Mouse (Mus musculus) heart, adult 2 months (tissue): ENCODE results near the gene Gm17359. TPM values are rescaled to one million over a fixed set of nuclear protein-coding genes. Genes with fewer than 3 reads are reported as not detected.

Experiments used
- DNase-seq, 2 experiments: peaks; one replicate each; pipeline ENCODE4 v3.0.0; 2021
- H3K27ac ChIP-seq: fragments of 200-600 bp; 2 replicates; pipeline ENCODE4 v1.8.1; 2022
- H3K27me3 ChIP-seq: fragments of 200-500 bp; 2 replicates; pipeline ENCODE4 v1.6.1; 2012; ENCODE audit warnings: mild to moderate bottlenecking, low read length, inconsistent platforms, mixed read lengths; ENCODE audit not compliant: control insufficient read depth, insufficient read depth
- H3K36me3 ChIP-seq: fragments of 200-500 bp; 2 replicates; pipeline ENCODE4 v1.6.1; 2012; ENCODE audit warnings: low read length, inconsistent platforms; ENCODE audit not compliant: control insufficient read depth, insufficient read depth
- H3K4me1 ChIP-seq: fragments of 200-500 bp; 2 replicates; pipeline ENCODE4 v1.6.1; 2011; ENCODE audit warnings: low read length; ENCODE audit not compliant: control insufficient read depth, insufficient read depth
- H3K4me3 ChIP-seq: fragments of 200-600 bp; 2 replicates; pipeline ENCODE4 v1.8.1; 2022
- H3K79me2 ChIP-seq: fragments of 200-500 bp; replicated peaks from 2 replicates; pipeline ENCODE4 v1.6.1; 2012; ENCODE audit warnings: mild to moderate bottlenecking, inconsistent platforms, low read length, moderate library complexity, mixed read lengths; ENCODE audit not compliant: control insufficient read depth, insufficient read depth
- H3K9ac ChIP-seq: fragments of 200-500 bp; 2 replicates; pipeline ENCODE4 v1.6.1; 2012; ENCODE audit warnings: low read depth, mild to moderate bottlenecking, control low read depth, inconsistent platforms, low read length, mixed read lengths
- CTCF ChIP-seq: fragments of 200-600 bp; IDR thresholded peaks from 2 replicates; pipeline ENCODE4 v1.8.1; 2022; ENCODE audit warnings: antibody characterized with exemption, mild to moderate bottlenecking, moderate library complexity
- EP300 ChIP-seq: fragments of 200-500 bp; IDR thresholded peaks from 2 replicates; pipeline ENCODE4 v1.6.1; 2011; ENCODE audit warnings: low read depth, low read length, control low read depth; ENCODE audit not compliant: insufficient read depth
- POLR2A ChIP-seq: fragments of 200-500 bp; IDR thresholded peaks from 2 replicates; pipeline ENCODE4 v1.6.1; 2011; ENCODE audit warnings: mild to moderate bottlenecking, low read depth, low read length, control low read depth; ENCODE audit not compliant: insufficient read depth
- WGBS: fragments of 180-500 bp; shearing (Covaris S2); methylation state at CpG from one replicate; pipeline ENCODE4 v1.1.7; 2018; 5-methylcytosine and 5-hydroxymethylcytosine counted together
- intact Hi-C: fragments of 180-260 bp; cut with DNase I; formaldehyde crosslinking; loops from one replicate; pipeline ENCODE4 v1.15.1; 2025
- polyA plus RNA-seq: library from polyadenylated mRNA; depleted of rRNA; stranded (reverse); fragments of >200 nt; gene quantifications from 2 replicates; pipeline ENCODE4 v1.2.3, GENCODE M21; 2012; rRNA removed
- total RNA-seq, 2 experiments: library from RNA; stranded (reverse); gene quantifications; 2 replicates each; pipeline ENCODE4 v1.2.3; 2021

The Gm17359 gene
- total and polyA plus RNA-seq, 3 experiments: 0.14 TPM; not detected in 2

DNA sequence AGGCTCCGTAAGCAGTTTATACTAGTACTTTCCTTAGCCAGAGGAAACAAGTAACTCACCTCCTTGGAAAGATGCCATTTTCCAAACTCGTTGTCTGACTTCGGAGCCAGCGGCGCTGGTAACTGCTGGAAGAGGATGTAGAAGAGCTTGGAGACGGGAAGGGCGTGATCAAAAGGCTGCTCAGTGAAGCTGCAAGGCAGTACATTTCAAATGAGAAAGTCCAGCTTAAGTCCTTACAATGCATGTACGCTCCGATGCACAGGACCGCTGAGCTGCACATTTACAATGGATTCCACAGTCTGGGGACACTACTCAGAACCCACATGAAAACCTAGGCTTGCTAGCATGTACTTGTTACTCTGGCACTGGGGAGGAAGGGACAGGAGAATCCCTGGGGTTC, 163.8 kb downstream of the Gm17359 start:
- H3K27ac ChIP-seq: peak overlapping the region; percentile 24; the same call in 1 of the 2 replicates
- TF ChIP-seq CTCF (no peak), EP300 (0 out of 2 replicates have a peak, but pooled peaks have one; percentile 60)
- H3K9ac ChIP-seq: no peak overlapping the region
- no peaks in the 10 kb centered on the region for H3K4me1 ChIP-seq
- no peaks in the 10 kb centered on the region for H3K79me2 ChIP-seq
- peak in 1 of 2 experiments; percentile 57 for DNase-seq
- H3K36me3 ChIP-seq: peaks cover 5% of the 10 kb centered on the region; the same call in 1 of the 2 replicates
- 45% methylated on average over 10 of the region's 10 CpGs for WGBS
- H3K4me3 ChIP-seq: no peak overlapping the region
- intact Hi-C loops: loop anchor here (2.0 to 5.0 kb wide), 5 partner anchors 17 to 297 kb away; partner anchors contain the start of gene Fnip2
- no peaks in the 10 kb centered on the region for H3K27me3 ChIP-seq

DNA sequence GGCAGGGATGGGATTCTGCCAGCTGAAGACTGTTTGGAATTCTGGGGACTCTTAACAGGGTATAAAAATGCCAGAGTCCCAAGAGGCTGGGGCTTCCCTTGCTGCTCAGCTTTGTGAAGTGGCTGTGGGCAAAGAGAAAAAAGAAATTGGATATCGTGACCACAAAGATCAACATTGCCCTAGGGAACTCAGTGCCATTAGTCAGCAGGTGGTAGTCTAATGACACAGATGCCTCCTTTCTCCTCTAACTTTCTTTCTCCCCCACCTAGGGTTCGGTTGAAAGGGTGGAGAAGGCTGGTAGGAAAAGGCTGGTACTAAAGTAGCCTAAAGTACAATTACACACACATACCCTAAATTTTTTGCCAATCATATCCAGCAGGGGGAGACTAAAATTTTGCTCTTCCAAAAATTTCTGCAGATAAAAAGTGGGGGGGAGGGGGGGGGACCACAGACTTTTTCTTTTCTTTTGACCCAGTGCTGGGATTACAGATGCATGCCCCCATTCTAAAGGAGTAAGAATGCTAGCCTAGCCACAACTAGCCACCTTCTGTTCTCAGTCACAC, 164.8 kb downstream of the Gm17359 start:
- WGBS: 84% methylated on average over 2 of the region's 2 CpGs
- H3K27ac ChIP-seq: no peak overlapping the region
- peak; percentile 43 for TF ChIP-seq CTCF
- no peak for TF ChIP-seq POLR2A
- TF ChIP-seq EP300: no peak
- no peak overlapping the region for H3K9ac ChIP-seq
- H3K4me3 ChIP-seq: no peak overlapping the region
- peaks cover 5% of the 10 kb centered on the region; the same call in 1 of the 2 replicates for H3K36me3 ChIP-seq
- DNase-seq: no peak
- H3K4me1 ChIP-seq: no peaks in the 10 kb centered on the region
- H3K79me2 ChIP-seq: no peaks in the 10 kb centered on the region
- intact Hi-C loops: loop anchor here (2.0 to 5.0 kb wide), 5 partner anchors 16 to 298 kb away; partner anchors contain the start of gene Fnip2
- H3K27me3 ChIP-seq: no peaks in the 10 kb centered on the region

Other genes starting within 250 kb of the Gm17359 start
- 10 to 100 TPM; 31.7 to 36.2 TPM for gene Rapgef2, start 50.1 kb upstream of the Gm17359 start, total RNA-seq
- gene Rapgef2, start 50.1 kb upstream of the Gm17359 start, polyA plus RNA-seq: 10.6 and 15.4 TPM in 2 replicates
- gene Fnip2, start 231.1 kb downstream of the Gm17359 start, total RNA-seq: 10 to 100 TPM; 12.2 to 28.1 TPM
- 4.2 and 7.1 TPM in 2 replicates for gene Fnip2, start 231.1 kb downstream of the Gm17359 start, polyA plus RNA-seq